Mouse (Mus musculus) ovary, postnatal 10 days (tissue): ENCODE data around the gene Ptprk.

Experiments used
- DNase-seq: peaks from one replicate; pipeline ENCODE4 v3.0.0; 2022; ENCODE audit warnings: low spot score

The Ptprk gene

GRCm38 (mm10) chr10:28422622-28423021 lies 348.0 kb downstream of the Ptprk start:
- no peak for DNase-seq

GRCm38 (mm10) chr10:28425371-28425770 lies 350.8 kb downstream of the Ptprk start:
- no peak for DNase-seq

- DNase-seq: no peak
These were observed 361.5 kb downstream of the Ptprk start for GRCm38 (mm10) chr10:28436084-28436483.

GRCm38 (mm10) chr10:28449853-28450252 lies 375.2 kb downstream of the Ptprk start:
- no peak for DNase-seq

GRCm38 (mm10) chr10:28450642-28451041 lies 376.0 kb downstream of the Ptprk start:
- DNase-seq: no peak

GRCm38 (mm10) chr10:28458027-28458426 lies 383.4 kb downstream of the Ptprk start:
- DNase-seq: no peak

- DNase-seq: no peak
These were observed 385.3 kb downstream of the Ptprk start for GRCm38 (mm10) chr10:28459963-28460362.

- DNase-seq: no peak
These were observed 389.1 kb downstream of the Ptprk start for GRCm38 (mm10) chr10:28463706-28464105.

GRCm38 (mm10) chr10:28464766-28465548 lies 390.3 kb downstream of the Ptprk start:
- no peak for DNase-seq

- no peak for DNase-seq
These were observed 411.0 kb downstream of the Ptprk start for GRCm38 (mm10) chr10:28485574-28485973.

GRCm38 (mm10) chr10:28491006-28491405 lies 416.4 kb downstream of the Ptprk start:
- no peak for DNase-seq

GRCm38 (mm10) chr10:28492206-28492605 lies 417.6 kb downstream of the Ptprk start:
- no peak for DNase-seq

GRCm38 (mm10) chr10:28492870-28493269 lies 418.2 kb downstream of the Ptprk start:
- DNase-seq: no peak

- no peak for DNase-seq
These were observed 418.7 kb downstream of the Ptprk start for GRCm38 (mm10) chr10:28493271-28493861.

GRCm38 (mm10) chr10:28497791-28498190 lies 423.2 kb downstream of the Ptprk start:
- no peak for DNase-seq

- DNase-seq: no peak
These were observed 423.9 kb downstream of the Ptprk start for GRCm38 (mm10) chr10:28498504-28498903.

GRCm38 (mm10) chr10:28513601-28514000 lies 439.0 kb downstream of the Ptprk start:
- DNase-seq: no peak

- no peak for DNase-seq
These were observed 441.5 kb downstream of the Ptprk start for GRCm38 (mm10) chr10:28516147-28516546.

- no peak for DNase-seq
These were observed 443.7 kb downstream of the Ptprk start for GRCm38 (mm10) chr10:28518297-28518696.

- DNase-seq: no peak
These were observed 445.2 kb downstream of the Ptprk start for GRCm38 (mm10) chr10:28519861-28520260.

- DNase-seq: no peak
These were observed 449.5 kb downstream of the Ptprk start for GRCm38 (mm10) chr10:28523992-28524735.

- no peak for DNase-seq
These were observed 466.0 kb downstream of the Ptprk start for GRCm38 (mm10) chr10:28540595-28540994.

GRCm38 (mm10) chr10:28542754-28543153 lies 468.1 kb downstream of the Ptprk start:
- DNase-seq: no peak
